Mouse (Mus musculus) kidney, adult 9 months (tissue): ENCODE results near the gene Copg2.

Experiments used
- DNase-seq: peaks from one replicate; pipeline ENCODE4 v3.0.0; 2022

The Copg2 gene

DNA sequence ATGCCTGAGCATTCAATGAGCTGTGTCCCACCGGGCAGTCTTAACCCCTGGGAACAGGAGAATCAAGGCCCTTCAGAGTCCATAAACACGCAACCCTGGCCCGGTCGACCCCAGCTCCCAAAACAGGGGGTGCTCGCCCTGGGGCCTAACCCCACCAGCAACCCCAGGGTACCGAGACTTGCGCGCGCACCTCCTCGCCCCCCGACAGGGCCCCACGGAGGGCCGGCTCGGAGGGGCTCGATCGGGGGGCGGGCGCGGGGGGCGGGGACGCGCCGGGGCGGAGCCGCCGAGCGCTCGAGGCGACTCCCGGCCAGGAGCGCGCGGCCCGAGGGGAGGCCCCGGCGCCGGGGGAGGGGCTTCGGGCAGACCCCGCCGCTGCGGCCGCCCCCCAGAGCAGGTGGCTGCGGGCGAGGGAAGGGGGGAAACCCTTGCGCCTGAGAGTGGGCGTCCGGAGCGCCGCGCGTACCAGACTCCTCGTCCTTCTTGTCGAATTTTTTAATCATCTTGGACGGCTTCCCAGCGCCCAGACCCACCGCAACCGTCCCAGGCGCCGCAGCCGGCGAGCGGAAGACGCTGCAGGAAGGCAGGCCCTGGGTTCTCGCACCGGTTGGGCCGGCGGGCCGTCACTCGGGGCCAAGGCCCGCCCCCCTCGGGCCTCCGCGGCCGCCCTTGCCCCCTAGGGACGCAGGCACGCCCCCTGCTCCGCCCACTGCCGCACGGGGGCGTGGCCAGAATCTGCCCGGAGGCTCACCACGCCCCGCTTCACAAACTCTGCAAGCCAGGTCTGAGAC lies at the start of gene Copg2:
Copg2 (minus strand) TSS at position 600 of the 791 bp plus-strand sequence.
- DNase-seq, result peak; percentile 97

DNA sequence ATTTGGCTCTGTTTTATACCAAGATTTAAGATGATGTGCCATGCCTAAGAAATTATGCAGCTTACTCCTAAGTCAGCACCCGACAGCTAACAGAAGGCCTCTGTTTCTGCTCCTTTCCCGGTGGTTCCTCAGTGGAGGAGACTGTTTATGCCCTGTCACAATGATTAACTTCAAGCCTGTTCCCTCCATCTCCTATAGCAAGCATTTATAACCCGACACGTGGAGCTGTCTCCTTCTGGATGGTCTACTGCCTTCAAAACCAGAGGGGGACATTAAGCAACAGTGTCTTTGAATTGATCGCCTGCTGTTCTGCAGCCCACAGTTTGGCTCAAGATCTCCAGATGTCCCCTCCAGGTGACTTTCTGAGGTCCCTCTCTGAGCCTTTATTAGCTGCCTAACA lies 42.7 kb upstream of the Copg2 start:
- DNase-seq, result no peak

DNA sequence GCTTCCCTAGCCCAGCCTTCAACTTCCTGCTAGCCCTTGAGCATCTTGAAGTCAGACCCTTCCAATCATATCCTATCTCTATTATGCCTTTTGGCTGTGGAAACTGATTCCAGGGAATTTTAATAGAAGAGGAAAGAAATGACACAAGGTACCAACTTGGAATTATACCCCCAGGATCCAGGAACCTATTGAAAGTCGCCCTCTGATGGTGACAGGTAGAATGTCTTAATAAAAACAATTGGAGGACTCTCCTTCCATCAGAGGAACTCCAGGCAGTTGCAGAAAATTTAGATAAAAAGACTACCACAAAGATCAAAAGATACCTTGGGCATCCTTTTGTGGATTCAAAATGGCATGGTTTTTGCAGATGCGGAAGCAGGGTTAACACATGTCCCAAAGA lies 26.2 kb upstream of the Copg2 start:
- peak; percentile 7 for DNase-seq

DNA sequence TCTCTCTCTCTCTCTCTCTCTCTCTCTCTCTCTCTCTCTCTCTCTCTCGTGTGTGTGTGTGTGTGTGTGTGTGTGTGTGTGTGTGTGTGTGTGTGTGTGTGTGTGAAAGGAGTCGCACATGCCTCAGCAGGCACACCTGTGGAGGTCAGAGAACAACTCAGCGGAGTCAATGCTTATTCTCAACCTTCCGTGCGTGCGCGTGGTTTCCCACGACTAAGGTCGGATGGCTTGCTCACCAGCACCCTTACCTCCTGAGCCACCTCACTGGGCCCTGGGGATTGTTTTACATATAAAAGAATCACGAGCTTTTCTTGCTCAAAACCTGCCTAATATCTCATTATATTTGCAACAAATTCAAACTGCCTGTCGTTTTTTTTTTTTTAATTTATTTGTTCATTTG lies 25.2 kb upstream of the Copg2 start:
- DNase-seq, result no peak

- peak; percentile 24 for DNase-seq
Observed at GRCm38 (mm10) chr6:30920834-30921675, 24.5 kb upstream of the Copg2 start.

GRCm38 (mm10) chr6:30915473-30915872 lies 18.9 kb upstream of the Copg2 start, which contains the start of gene Tsga13:
Tsga13 (minus strand) TSS chr6:30915573.
- DNase-seq, result no peak

GRCm38 (mm10) chr6:30907970-30908369 lies 11.4 kb upstream of the Copg2 start:
- no peak for DNase-seq

DNA sequence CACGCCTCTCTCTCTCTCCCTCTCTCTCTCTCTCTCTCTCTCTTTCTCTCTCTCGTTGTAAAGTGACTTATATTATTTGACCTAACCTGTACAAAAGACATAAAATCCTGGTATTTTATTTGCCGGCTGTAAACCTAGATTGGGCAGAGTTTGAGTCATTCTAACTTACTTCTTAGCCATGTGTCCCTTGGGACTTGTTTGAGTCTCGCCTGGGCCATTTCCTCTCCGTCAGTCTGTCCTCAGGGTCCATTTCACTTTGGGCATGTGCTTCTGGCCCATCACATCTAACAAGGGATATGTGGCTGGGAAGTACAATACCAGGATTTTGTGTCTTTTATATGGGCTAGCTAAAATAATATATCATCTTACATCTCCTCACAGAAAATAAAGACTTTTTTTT lies 8.3 kb upstream of the Copg2 start:
- DNase-seq, result no peak

- no peak for DNase-seq
Observed at GRCm38 (mm10) chr6:30904033-30904432, 7.4 kb upstream of the Copg2 start.

DNA sequence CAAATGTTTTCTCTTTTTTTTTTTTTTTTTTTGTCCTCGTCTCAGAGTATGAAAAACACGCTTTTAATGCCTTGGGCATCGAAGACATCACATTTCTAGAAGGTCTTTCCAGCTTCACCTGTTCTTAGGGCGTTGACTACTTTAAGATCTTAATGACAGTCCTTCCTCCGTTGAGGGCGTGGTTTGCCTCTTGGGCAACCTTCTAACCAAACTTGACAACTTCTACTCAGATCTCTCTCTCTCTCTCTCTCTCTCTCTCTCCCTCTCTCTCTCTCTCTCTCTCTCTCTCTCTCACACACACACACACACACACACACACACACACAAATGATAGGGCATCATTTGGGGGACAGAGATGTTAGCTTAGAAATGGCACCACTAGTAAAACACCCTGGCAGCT lies 926 bp upstream of the Copg2 start:
- no peak for DNase-seq

DNA sequence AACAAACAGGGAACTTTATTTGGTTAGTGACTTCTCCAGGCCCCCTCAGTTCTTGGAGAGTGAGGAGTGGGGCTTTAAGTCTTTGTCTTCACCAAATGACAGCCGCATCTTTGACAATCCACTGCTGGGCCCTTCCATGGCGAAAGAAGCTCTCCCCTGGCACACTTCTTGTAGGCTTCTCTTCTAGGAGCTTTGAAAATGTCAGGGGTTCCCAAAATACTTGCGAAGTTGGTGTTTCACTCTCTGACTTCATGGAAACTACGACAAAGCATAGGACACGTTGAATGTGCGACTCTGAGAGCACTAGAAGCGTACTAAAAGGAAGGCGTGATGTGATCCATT lies 363 bp upstream of the Copg2 start:
- no peak for DNase-seq

- no peak for DNase-seq
Observed at GRCm38 (mm10) chr6:30895819-30896194, 787 bp downstream of the Copg2 start.

DNA sequence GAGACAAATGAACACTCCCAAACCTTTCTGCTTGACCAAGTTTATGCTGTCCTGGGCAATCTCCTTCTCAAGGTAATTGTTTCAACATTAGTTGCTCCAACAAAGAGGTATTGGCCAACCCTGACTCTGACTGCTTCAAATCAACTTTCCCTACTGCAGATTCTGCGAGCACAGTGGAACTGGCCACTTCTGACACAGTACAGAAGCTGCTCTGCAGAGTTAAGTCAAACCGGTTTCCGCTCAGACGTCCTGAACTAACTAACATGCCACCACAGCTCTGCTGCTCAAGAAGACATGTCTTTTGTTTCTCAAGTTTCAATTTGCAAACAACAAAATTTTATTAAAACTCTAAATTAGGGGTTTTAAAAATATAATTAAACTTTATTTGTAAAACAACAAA lies 3.5 kb downstream of the Copg2 start:
- DNase-seq, result no peak

DNA sequence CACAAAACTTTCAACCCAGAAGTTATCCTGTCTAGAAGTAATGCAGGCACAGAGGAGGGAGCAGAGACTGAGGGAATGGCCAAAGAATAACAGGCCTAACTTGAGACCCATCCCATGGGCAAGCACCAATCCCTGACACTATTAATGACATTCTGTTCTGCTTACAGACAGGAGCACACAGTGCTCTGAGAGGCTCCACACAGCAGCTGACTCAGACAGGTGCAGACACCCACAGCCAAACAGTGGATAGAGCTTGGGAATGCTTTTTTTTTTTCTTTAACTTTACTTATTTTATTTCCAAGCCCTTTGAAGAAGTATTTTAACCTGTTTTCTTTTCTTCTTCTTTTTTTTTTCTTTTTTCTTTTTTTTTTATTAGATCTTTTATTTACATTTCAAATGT lies 4.8 kb downstream of the Copg2 start:
- no peak for DNase-seq

DNA sequence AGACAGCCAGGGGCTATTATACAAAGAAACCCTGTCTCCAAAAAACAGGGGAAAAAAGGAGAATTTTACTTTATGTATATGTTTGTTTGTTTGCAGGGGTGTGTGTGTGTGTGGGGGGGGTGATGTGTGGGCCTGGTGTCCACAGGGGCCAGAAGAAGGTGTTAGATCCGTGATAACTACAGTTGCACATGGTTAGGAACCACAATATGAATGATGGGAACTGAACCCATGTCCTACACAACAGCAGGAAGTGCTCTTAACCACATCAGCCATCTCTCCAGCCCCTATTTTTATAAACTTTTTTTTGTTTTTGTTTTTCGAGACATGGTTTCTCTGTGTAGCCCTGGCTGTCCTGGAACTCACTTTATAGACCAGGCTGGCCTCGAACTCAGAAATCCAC lies 11.7 kb downstream of the Copg2 start:
- no peak for DNase-seq

DNA sequence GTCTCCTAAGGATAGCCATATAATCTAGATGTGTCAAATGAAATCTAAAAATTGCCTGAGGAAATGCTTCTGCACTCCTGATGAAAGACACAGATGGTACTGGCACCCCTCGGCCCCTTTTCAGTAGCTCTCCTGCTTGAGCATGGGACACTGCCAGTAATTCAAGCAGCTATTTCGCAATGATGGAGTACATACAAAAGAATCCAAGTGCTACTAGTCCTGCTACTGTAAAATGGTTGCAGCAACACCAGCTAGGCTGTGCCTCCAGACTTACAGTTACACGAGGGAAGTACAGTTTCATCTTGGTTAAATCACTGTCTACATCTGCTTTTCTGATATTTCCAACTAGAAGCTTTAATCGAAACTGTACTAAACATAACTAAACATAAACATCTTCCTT lies 13.1 kb downstream of the Copg2 start:
- no peak for DNase-seq

DNA sequence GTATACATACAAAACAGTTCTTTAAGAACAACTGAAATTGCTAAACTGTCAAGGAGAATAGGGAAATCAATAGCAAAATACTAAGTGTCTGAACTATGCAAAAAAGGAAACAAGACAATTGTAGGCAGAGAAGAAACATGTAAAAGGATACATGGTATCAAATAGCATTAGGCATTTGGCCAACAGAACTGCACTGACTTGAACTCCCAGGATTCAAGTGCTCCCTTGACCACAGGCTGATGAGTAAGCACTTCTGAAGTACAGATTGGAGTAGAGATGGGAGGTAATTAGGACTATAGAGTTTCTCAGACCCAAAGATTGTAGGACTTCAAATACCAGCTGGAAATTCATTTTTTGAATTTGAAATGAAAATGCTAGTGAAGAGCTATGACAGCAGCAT lies 19.9 kb downstream of the Copg2 start:
- DNase-seq, result no peak

DNA sequence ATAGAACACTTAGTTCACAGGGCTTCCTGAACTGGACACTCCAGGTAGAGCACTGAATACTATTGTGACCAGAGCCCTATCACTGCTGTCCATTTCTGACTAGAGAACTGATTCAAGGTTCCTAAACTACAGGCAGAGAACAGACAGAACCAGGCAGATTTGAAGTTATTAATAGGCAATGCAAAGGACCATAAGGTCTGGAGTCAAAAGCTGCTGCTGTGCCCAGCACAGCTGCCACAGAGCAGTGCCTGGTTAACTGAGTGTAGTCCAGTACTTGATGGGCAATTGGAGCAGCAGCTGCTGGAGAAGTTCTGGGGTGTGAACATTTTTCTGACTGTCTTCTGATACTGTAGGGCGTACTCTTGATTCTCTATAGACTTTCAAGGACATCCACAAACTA lies 30.1 kb downstream of the Copg2 start:
- no peak for DNase-seq

DNA sequence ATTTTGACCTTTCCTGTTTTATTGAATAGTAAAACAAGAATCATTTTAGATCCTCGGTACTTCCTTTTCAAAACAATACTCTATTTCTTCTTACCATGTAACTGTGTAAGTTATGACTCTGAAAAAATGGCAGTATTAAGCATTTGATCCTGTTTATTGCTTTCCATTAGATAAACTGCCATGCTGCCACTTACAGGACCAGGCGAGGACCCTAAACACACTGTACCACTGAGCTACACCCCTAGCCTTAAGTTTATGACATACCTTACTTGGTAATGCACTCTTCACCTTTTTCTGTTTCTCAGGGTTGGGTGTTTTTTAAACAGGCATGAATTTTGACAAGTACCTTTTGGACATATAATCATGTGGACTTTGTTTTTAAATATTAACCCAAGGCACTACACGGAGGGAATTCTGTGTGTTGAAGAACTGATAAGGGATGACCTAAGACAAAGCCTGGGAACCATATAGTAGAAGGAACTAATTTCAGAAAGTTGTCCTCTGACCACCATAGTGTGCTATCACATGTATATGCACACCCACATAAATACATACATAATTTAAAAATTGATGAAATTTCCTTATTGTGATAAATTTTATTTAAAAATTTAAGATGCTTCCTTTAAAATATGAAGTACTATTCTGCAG lies 31.4 kb downstream of the Copg2 start:
- DNase-seq, result no peak

DNA sequence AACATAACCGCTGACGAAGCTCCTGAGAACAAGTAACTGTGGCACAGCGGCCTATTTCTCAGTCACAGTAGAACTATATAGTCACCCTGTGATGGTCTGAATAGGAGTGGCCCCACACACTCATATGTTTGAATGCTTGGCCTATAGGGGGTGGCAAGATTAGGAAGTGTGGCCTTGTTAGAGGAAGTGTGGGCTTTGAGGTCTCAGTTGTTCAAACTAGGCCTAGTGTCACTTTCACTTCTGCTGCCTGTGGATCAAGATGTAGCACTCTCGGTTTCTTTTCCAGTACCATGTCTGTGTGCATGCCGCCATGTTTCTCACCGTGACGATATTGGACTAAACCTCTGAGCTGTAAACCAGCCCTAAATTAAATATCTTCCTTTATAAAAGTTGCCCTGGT lies 40.6 kb downstream of the Copg2 start:
- DNase-seq, result no peak

- DNase-seq, result no peak
Observed at GRCm38 (mm10) chr6:30855205-30855604, 41.4 kb downstream of the Copg2 start.

GRCm38 (mm10) chr6:30849818-30850217 lies 46.8 kb downstream of the Copg2 start:
- DNase-seq, result no peak

DNA sequence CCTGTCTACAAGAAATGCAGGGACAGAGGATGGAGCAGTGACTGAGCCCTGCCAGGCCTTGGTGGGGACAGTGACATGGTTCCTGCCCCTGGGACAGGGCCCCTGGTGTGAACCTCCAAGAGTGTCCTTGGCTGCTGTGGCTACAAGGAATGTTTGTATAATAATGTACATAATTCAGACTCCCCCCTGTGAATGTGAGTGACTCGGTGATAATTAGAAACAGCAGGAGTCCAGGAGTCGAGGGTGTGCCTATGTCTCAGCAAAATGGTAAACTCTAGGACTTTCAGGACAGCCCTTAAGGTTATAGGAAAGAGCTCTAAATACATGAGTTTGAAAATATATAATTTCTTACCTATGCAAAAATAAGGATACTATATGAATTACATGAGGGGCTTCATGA lies 64.4 kb downstream of the Copg2 start:
- DNase-seq, result no peak

DNA sequence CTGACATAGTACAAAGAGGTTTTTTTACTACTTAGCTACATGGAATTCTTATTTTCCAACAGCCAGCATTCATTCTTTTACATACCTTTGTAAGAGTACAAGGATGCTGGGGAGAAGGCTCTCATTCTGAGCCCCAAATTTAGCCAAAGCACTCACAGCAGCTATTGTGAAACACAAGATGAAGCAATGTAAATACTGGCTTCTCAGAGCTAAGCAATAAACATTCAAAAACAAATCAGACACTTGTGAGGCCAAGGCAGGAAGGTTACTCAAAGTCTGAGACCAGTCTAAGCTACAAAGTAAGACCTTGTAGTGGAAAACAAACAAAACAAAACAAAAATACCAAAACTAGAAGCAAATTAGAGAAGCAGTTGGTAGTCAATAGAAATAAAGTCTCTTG lies 83.0 kb downstream of the Copg2 start:
- DNase-seq, result no peak
